Mouse (Mus musculus): Measurements from ENCODE around the gene Ecpas.

- TF ChIP-seq MYOD1 (IDR thresholded peaks at IDR 0.05; ENCODE audit: control insufficient read depth, insufficient read length, low read depth) (no peak), MAX (IDR thresholded peaks at IDR 0.05) (no peak), CTCF (IDR thresholded peaks at IDR 0.05; ENCODE audit: control insufficient read depth, insufficient read depth, insufficient read length) (no peak), MYOG (IDR thresholded peaks at IDR 0.05; ENCODE audit: control insufficient read depth, extremely low read depth, insufficient read length) (no peak), USF1 (IDR thresholded peaks at IDR 0.05; ENCODE audit: low read depth) (no peak), FOSL1 (IDR thresholded peaks at IDR 0.05; ENCODE audit: insufficient read depth, low read length, poor library complexity, severe bottlenecking) (no peak)
Measured at GRCm38 (mm10) chr4:58912629-58913335, at the start of gene Ecpas.

Measured in C2C12 (cell line).